Mouse (Mus musculus) stomach, postnatal 0 days (tissue): ENCODE results near the gene Plxna4. TPM values are rescaled to one million over a fixed set of nuclear protein-coding genes. Genes with fewer than 3 reads are reported as not detected.
A peak's percentile ranks its signal among the peaks of the same experiment; 100 is the strongest.

ENCODE experiments used
- ATAC-seq: fragments of 200-750 bp; cut with Nextera tagmentation; 2 replicates; pipeline ENCODE4 v1.8.0; 2017; ENCODE audit not compliant: low FRiP score, low TSS enrichment
- DNase-seq: peaks from one replicate; pipeline ENCODE4 v3.0.0-alpha.2; 2016; ENCODE audit warnings: low spot score
- H3K27ac ChIP-seq: fragments of 300-500 bp; sonication (generic); replicated peaks from 2 replicates; pipeline ENCODE4 v1.5.1; 2014; ENCODE audit warnings: mild to moderate bottlenecking, control low read depth
- H3K27me3 ChIP-seq: fragments of 300-500 bp; sonication (generic); 2 replicates; pipeline ENCODE4 v1.6.1; 2014; ENCODE audit warnings: low read length; ENCODE audit not compliant: control insufficient read depth, insufficient read depth
- H3K36me3 ChIP-seq: fragments of 300-500 bp; sonication (generic); 2 replicates; pipeline ENCODE4 v1.6.1; 2014; ENCODE audit warnings: low read length, mixed read lengths; ENCODE audit not compliant: control insufficient read depth, insufficient read depth
- H3K4me1 ChIP-seq: fragments of 300-500 bp; sonication (generic); replicated peaks from 2 replicates; pipeline ENCODE4 v1.6.1; 2014; ENCODE audit warnings: antibody characterized with exemption; ENCODE audit not compliant: control insufficient read depth, insufficient read depth
- H3K4me2 ChIP-seq: fragments of 300-500 bp; sonication (generic); replicated peaks from 2 replicates; pipeline ENCODE4 v1.6.1; 2014; ENCODE audit warnings: low read depth, mild to moderate bottlenecking, control low read depth, moderate library complexity
- H3K4me3 ChIP-seq: fragments of 300-500 bp; sonication (generic); 2 replicates; pipeline ENCODE4 v1.5.1; 2014; ENCODE audit warnings: low read depth, low read length, control low read depth
- H3K9ac ChIP-seq: fragments of 300-500 bp; sonication (generic); 2 replicates; pipeline ENCODE4 v1.6.1; 2014; ENCODE audit warnings: mild to moderate bottlenecking, low read length, control low read depth, mixed read lengths
- H3K9me3 ChIP-seq: fragments of 300-500 bp; sonication (generic); 2 replicates; pipeline ENCODE4 v1.6.1; 2016; ENCODE audit warnings: low read length; ENCODE audit not compliant: control insufficient read depth
- CTCF ChIP-seq: IDR thresholded peaks from 2 replicates; pipeline ENCODE4 v1.5.1; 2016; ENCODE audit warnings: antibody characterized with exemption, low read depth, mild to moderate bottlenecking, moderate library complexity
- EP300 ChIP-seq: optimal IDR thresholded peaks from 2 replicates; pipeline ENCODE3; 2016; ENCODE audit warnings: antibody characterized with exemption
- WGBS: fragments of 180-500 bp; shearing (Covaris S2); extraction: QIAGEN DNeasy Blood & Tissue Kit; methylation state at CpG from one replicate; pipeline ENCODE4 v1.1.7; 2014; 5-methylcytosine and 5-hydroxymethylcytosine counted together
- polyA plus RNA-seq: library from polyadenylated mRNA; unstranded; fragments of >200 nt; fragmentation: Nextera tagmentation; extraction: Ambion mirVana; gene quantifications from 2 replicates; pipeline ENCODE4 v1.2.1, GENCODE M21; 2015

Gene Plxna4
- polyA plus RNA-seq, 1 experiment from 2014 or later: 1.1 TPM

DNA sequence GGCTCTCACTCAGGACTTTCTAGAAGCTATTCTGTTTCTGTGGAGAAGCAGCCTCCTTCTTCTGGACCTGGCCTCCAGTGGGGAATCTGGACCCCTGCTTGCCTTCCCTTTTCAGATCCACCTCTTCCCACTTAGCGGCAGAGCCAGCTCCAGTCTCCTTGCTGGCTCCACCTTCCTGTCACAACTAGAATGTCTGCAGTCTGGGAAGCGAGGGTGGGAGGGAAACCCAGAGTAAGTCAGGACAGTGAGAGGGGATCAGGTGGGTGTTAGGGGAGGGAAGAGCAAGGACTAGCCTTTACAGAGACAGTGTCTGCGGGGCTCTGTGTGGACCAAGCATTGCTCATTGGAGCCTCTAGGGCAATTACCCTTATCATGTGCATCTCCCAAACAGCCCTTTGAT is 4.4 kb downstream of the Plxna4 start:
- Histone ChIP-seq H3K9ac (no peak overlapping the region), H3K9me3 (no peaks in the 10 kb centered on the region), H3K4me1 (peaks cover 2% of the 10 kb centered on the region; the same call in 1 of the 2 replicates), H3K27ac (no peak overlapping the region), H3K27me3 (no peaks in the 10 kb centered on the region; the same call in 1 of the 2 replicates), H3K36me3 (no peaks in the 10 kb centered on the region), H3K4me3 (no peak overlapping the region), H3K4me2 (no peak overlapping the region)
- TF ChIP-seq EP300 (no peak), CTCF (peak; percentile 18; the same call in 1 of the 2 replicates)
- ATAC-seq (no peak), DNase-seq (no peak)
- WGBS: 33% methylated on average over 3 of the region's 3 CpGs

DNA sequence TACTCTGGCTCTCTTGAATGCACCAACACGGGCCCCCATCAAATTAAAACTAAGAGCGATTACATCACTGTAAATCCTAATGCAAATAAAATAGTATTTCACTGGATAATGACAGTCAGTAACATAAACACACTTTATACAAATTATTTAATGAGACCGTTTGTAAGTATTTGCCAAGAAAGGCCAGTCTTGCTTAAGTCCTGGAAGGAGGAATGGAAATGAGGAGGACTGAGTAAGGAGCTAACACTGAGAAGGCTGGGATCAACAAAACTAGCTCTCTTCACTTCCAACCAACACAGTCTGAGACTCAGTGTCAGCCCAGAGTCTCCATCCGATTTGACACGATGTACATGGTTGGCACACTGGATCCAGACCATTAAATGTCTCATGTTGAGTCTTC is 16.5 kb downstream of the Plxna4 start:
- H3K27me3 ChIP-seq: no peaks in the 10 kb centered on the region
- H3K9me3 ChIP-seq: no peaks in the 10 kb centered on the region
- DNase-seq (no peak), ATAC-seq (no peak)
- H3K36me3 ChIP-seq: no peaks in the 10 kb centered on the region
- H3K4me2 ChIP-seq: no peak overlapping the region
- WGBS: 44% methylated on average over 5 of the region's 5 CpGs
- H3K9ac ChIP-seq: no peak overlapping the region
- H3K27ac ChIP-seq: no peak overlapping the region
- no peaks in the 10 kb centered on the region for H3K4me1 ChIP-seq
- no peak overlapping the region for H3K4me3 ChIP-seq
- TF ChIP-seq CTCF (no peak), EP300 (no peak)

GRCm38 (mm10) chr6:32570445-32570844 is 17.5 kb downstream of the Plxna4 start:
- Histone ChIP-seq H3K36me3 (no peaks in the 10 kb centered on the region), H3K4me2 (no peak overlapping the region), H3K27me3 (no peaks in the 10 kb centered on the region), H3K9me3 (no peaks in the 10 kb centered on the region), H3K4me3 (no peak overlapping the region), H3K9ac (no peak overlapping the region), H3K27ac (no peak overlapping the region), H3K4me1 (no peaks in the 10 kb centered on the region)
- ATAC-seq: no peak
- WGBS: 38% methylated on average over 3 of the region's 3 CpGs
- DNase-seq: no peak
- TF ChIP-seq EP300: no peak
- TF ChIP-seq CTCF: no peak

DNA sequence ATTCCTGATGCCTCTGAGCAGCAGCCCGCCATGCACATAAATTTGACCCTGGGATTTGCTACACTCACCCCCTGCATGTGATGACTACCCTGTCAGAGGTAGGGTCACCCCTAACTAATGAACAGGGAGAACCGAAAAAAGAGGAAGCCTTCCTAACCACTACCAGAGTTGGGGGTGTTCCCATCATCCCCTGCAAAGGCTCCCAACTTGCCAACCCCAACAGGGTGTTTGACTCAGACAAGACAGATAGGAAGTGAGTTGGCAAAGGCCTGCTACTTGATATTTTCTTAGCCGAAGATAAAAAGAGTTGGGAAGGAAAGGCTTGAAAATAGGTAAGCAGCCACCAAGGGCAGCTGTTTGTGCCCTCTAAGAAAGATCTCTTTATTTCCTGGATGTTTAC is 18.1 kb downstream of the Plxna4 start:
- Histone ChIP-seq H3K27me3 (no peaks in the 10 kb centered on the region), H3K36me3 (no peaks in the 10 kb centered on the region), H3K9ac (no peak overlapping the region), H3K9me3 (no peaks in the 10 kb centered on the region), H3K4me1 (no peaks in the 10 kb centered on the region), H3K4me3 (no peak overlapping the region), H3K4me2 (no peak overlapping the region), H3K27ac (no peak overlapping the region)
- whole genome bisulfite sequencing: 69% methylated on average over 3 of the region's 3 CpGs
- no peak for DNase-seq
- no peak for ATAC-seq
- TF ChIP-seq EP300: no peak
- no peak for TF ChIP-seq CTCF

- no peaks in the 10 kb centered on the region for H3K4me1 ChIP-seq
- no peak for TF ChIP-seq EP300
- TF ChIP-seq CTCF: no peak
- H3K9me3 ChIP-seq: no peaks in the 10 kb centered on the region
- H3K27ac ChIP-seq: no peak overlapping the region
- DNase-seq (no peak), ATAC-seq (no peak)
- no peak overlapping the region for H3K4me3 ChIP-seq
- H3K9ac ChIP-seq: no peak overlapping the region
- no peaks in the 10 kb centered on the region for H3K36me3 ChIP-seq
- H3K27me3 ChIP-seq: no peaks in the 10 kb centered on the region
- WGBS: 97% methylated on average over 1 of the region's 1 CpGs
- H3K4me2 ChIP-seq: no peak overlapping the region
These were observed 41.1 kb downstream of the Plxna4 start for GRCm38 (mm10) chr6:32546915-32547314.

- Histone ChIP-seq H3K4me2 (no peak overlapping the region), H3K36me3 (no peaks in the 10 kb centered on the region), H3K27ac (no peak overlapping the region), H3K4me1 (no peaks in the 10 kb centered on the region), H3K9ac (no peak overlapping the region), H3K9me3 (no peaks in the 10 kb centered on the region), H3K27me3 (no peaks in the 10 kb centered on the region), H3K4me3 (no peak overlapping the region)
- 81% methylated on average over 3 of the region's 3 CpGs for WGBS
- no peak for DNase-seq
- no peak for ATAC-seq
- TF ChIP-seq EP300 (no peak), CTCF (no peak)
These were observed 44.0 kb downstream of the Plxna4 start for GRCm38 (mm10) chr6:32544021-32544420.
